20 mouse cellular contexts compared by ENCODE assay signal in genomic region chr19:3839686-3840085, GRCm38 (mm10). TPM values are rescaled to one million over a fixed set of nuclear protein-coding genes. Genes with fewer than 3 reads are reported as not detected.
DNase-seq lines count a peak whose midpoint lies in the region; ATAC-seq and TF ChIP-seq lines count a peak whose summit lies in the region.
"Had no signal": no experiment of that assay in that cellular context is flagged by ENCODE, and none has a peak within 500 bp of the region (broad histone marks: within the 10 kb centered on the region; RNA-seq: fewer than 3 reads in every experiment).

No protein-coding gene starts in this region.

- H3K9ac ChIP-seq in liver, adult 2 months (ENCODE audit: low read depth, low read length), result no peak overlapping the region
- H3K9ac ChIP-seq in liver, embryonic 11.5 days (ENCODE audit: low read depth, low read length), result no peak overlapping the region
- H3K9ac ChIP-seq in ES-Bruce4 (ENCODE audit: low read depth, poor library complexity, severe bottlenecking), result no peak overlapping the region
- H3K9ac ChIP-seq in stomach, embryonic 14.5 days (replicated peaks; ENCODE audit: low read depth, low read length), result no peak overlapping the region
- H3K9ac ChIP-seq: forebrain, embryonic 12.5 days; limb, embryonic 13.5 days; midbrain, embryonic 13.5 days; neural tube, embryonic 15.5 days had no signal

- H3K4me3 ChIP-seq in liver, adult 2 months (ENCODE audit: insufficient read depth, low read depth, low read length), result no peak overlapping the region
- H3K4me3 ChIP-seq in liver, embryonic 11.5 days (ENCODE audit: low read depth, low read length), result no peak overlapping the region
- H3K4me3 ChIP-seq in ES-Bruce4 (ENCODE audit: low read depth, low read length), result no peak overlapping the region
- H3K4me3 ChIP-seq in stomach, embryonic 14.5 days (ENCODE audit: low read depth, low read length), result no peak overlapping the region
- H3K4me3 ChIP-seq: forebrain, embryonic 12.5 days; limb, embryonic 13.5 days; midbrain, embryonic 13.5 days; neural tube, embryonic 15.5 days had no signal

- no peaks in the 10 kb centered on the region for H3K27me3 ChIP-seq in liver, adult 2 months (ENCODE audit: control insufficient read depth, insufficient read depth, low read length)
- H3K27me3 ChIP-seq in liver, embryonic 11.5 days (replicated peaks; ENCODE audit: control insufficient read depth, insufficient read depth, low read length), result no peaks in the 10 kb centered on the region
- no peaks in the 10 kb centered on the region for H3K27me3 ChIP-seq in ES-Bruce4 (ENCODE audit: control insufficient read depth, insufficient read depth, low read length, poor library complexity, severe bottlenecking)
- H3K27me3 ChIP-seq in stomach, embryonic 14.5 days (ENCODE audit: control insufficient read depth, insufficient read depth, low read length), result no peaks in the 10 kb centered on the region
- H3K27me3 ChIP-seq: forebrain, embryonic 12.5 days; limb, embryonic 13.5 days; midbrain, embryonic 13.5 days; neural tube, embryonic 15.5 days had no signal

- no peak overlapping the region for H3K4me2 ChIP-seq in liver, embryonic 11.5 days
- H3K4me2 ChIP-seq in stomach, embryonic 14.5 days (replicated peaks; ENCODE audit: low read depth, low read length), result no peak overlapping the region
- H3K4me2 ChIP-seq: forebrain, embryonic 12.5 days; heart, embryonic 11.5 days; limb, embryonic 13.5 days; midbrain, embryonic 13.5 days; neural tube, embryonic 15.5 days had no signal

- H3K9me3 ChIP-seq in liver, embryonic 11.5 days (ENCODE audit: control insufficient read depth, low read length), result no peaks in the 10 kb centered on the region
- H3K9me3 ChIP-seq in ES-Bruce4 (replicated peaks; ENCODE audit: control insufficient read depth, insufficient read depth, low read length, poor library complexity, severe bottlenecking), result no peaks in the 10 kb centered on the region
- H3K9me3 ChIP-seq in stomach, embryonic 14.5 days (ENCODE audit: control insufficient read depth, low read depth, low read length), result no peaks in the 10 kb centered on the region
- H3K9me3 ChIP-seq: forebrain, embryonic 12.5 days; limb, embryonic 13.5 days; midbrain, embryonic 13.5 days; neural tube, embryonic 15.5 days had no signal

- WGBS in liver, adult 2 months, result 14% methylated on average over 2 of the region's 2 CpGs
- WGBS in liver, embryonic 11.5 days, result 64% methylated on average over 2 of the region's 2 CpGs
- 25% methylated on average over 2 of the region's 2 CpGs for WGBS in stomach, embryonic 14.5 days

- TF ChIP-seq CTCF in liver, adult 2 months (IDR thresholded peaks at IDR 0.05; ENCODE audit: low read depth, low read length), result no peak
- TF ChIP-seq CTCF in ES-Bruce4 (IDR thresholded peaks at IDR 0.05; ENCODE audit: low read depth, low read length), result no peak

- peaks cover 9% of the 10 kb centered on the region for H3K4me1 ChIP-seq in liver, adult 2 months (ENCODE audit: control insufficient read depth, insufficient read depth, low read length)
- no peaks in the 10 kb centered on the region; the same call in 1 of the 2 replicates for H3K4me1 ChIP-seq in liver, embryonic 11.5 days (replicated peaks; ENCODE audit: control insufficient read depth, insufficient read depth, low read length)
- H3K4me1 ChIP-seq in ES-Bruce4 (ENCODE audit: control insufficient read depth, insufficient read depth, low read length), result peaks cover 15% of the 10 kb centered on the region
- peaks cover 4% of the 10 kb centered on the region; the same call in 1 of the 2 replicates for H3K4me1 ChIP-seq in stomach, embryonic 14.5 days (ENCODE audit: control insufficient read depth, insufficient read depth, low read length)
- H3K4me1 ChIP-seq: forebrain, embryonic 12.5 days; midbrain, embryonic 13.5 days; neural tube, embryonic 15.5 days had no signal

- H3K27ac ChIP-seq in liver, adult 2 months (replicated peaks; ENCODE audit: insufficient read depth, low read depth, low read length), result no peak overlapping the region
- no peak overlapping the region for H3K27ac ChIP-seq in liver, embryonic 11.5 days (ENCODE audit: low read depth, low read length)
- peak overlapping the region; percentile 96; the same call in 1 of the 2 replicates for H3K27ac ChIP-seq in ES-Bruce4 (ENCODE audit: insufficient read depth, low read length)
- peak overlapping the region; percentile 67 for H3K27ac ChIP-seq in stomach, embryonic 14.5 days (ENCODE audit: low read length)
- H3K27ac ChIP-seq: forebrain, embryonic 12.5 days; limb, embryonic 13.5 days; midbrain, embryonic 13.5 days; neural tube, embryonic 15.5 days had no signal

- peak; percentile 77 for DNase-seq in liver, adult 2 months (ENCODE audit: extremely low read depth, low read depth, low spot score)
- DNase-seq in liver, embryonic 11.5 days (ENCODE audit: low spot score), result no peak
- DNase-seq in 3T3-L1 (ENCODE audit: low read depth, low spot score), result peak; percentile 90
- DNase-seq in testis, postnatal 10 days (ENCODE audit: low spot score), result no peak
- DNase-seq in cerebellum, adult 9-10 months, result no peak
- DNase-seq: cerebellum, adult 9-11 months; embryo, embryonic 11 days; heart, postnatal 10 days; kidney, adult 8-10 months; kidney, postnatal 25 days; layer of hippocampus, adult 9-11 months; spleen, adult 18-20 months had no signal

- no peak for TF ChIP-seq EP300 in ES-Bruce4 (IDR thresholded peaks at IDR 0.05; ENCODE audit: insufficient read depth, low read depth, low read length)

- no peak for TF ChIP-seq POLR2A in liver, adult 2 months (IDR thresholded peaks at IDR 0.05; ENCODE audit: extremely low read depth, insufficient read depth, low read length)
- no peak for TF ChIP-seq POLR2A in ES-Bruce4 (IDR thresholded peaks at IDR 0.05; ENCODE audit: insufficient read depth, low read length)

- no peaks in the 10 kb centered on the region for H3K36me3 ChIP-seq in liver, adult 2 months (ENCODE audit: control insufficient read depth, insufficient read depth, low read length)
- H3K36me3 ChIP-seq in liver, embryonic 11.5 days (ENCODE audit: control insufficient read depth, insufficient read depth, low read length), result no peaks in the 10 kb centered on the region
- H3K36me3 ChIP-seq in ES-Bruce4 (ENCODE audit: control insufficient read depth, insufficient read depth, low read length, poor library complexity, severe bottlenecking), result no peaks in the 10 kb centered on the region
- no peaks in the 10 kb centered on the region for H3K36me3 ChIP-seq in stomach, embryonic 14.5 days (ENCODE audit: control insufficient read depth, insufficient read depth, low read length)
- H3K36me3 ChIP-seq: forebrain, embryonic 12.5 days; limb, embryonic 13.5 days; midbrain, embryonic 13.5 days; neural tube, embryonic 15.5 days had no signal

- no peak for ATAC-seq in liver, embryonic 11.5 days (replicated peaks; ENCODE audit: low FRiP score)
- ATAC-seq in stomach, embryonic 14.5 days (ENCODE audit: insufficient number of reproducible peaks, insufficient read depth, low FRiP score, low read depth), result no peak
- ATAC-seq: CD4-positive, CD25-positive, alpha-beta regulatory T cell, adult 4 months; midbrain, embryonic 13.5 days had no signal

- H3K79me2 ChIP-seq in liver, adult 2 months (ENCODE audit: control insufficient read depth, insufficient read depth, low read length), result no peaks in the 10 kb centered on the region; the same call in 1 of the 2 replicates

RNA-seq across cellular contexts. Expression of gene Chka, which starts 11.9 kb away (rescaled TPM):
- 11.9 and 26.0 TPM in 2 replicates for total RNA-seq in liver, adult 2 months (2014; rRNA removed)
- 56.7 and 62.0 TPM in 2 replicates for polyA plus RNA-seq in liver, adult 2 months (2012; rRNA removed)
- polyA plus RNA-seq in liver, embryonic 11.5 days (2014; fragmentation: Nextera tagmentation; extraction: Ambion mirVana), result 35.4 and 37.5 TPM in 2 replicates
- polyA plus RNA-seq in ES-Bruce4 (2011; ENCODE audit: insufficient read depth, insufficient read length, low read depth, missing spikeins), result 142 and 148 TPM in 2 replicates
- 59.8 and 60.8 TPM in 2 replicates for polyA plus RNA-seq in stomach, embryonic 14.5 days (2014; fragmentation: Nextera tagmentation; extraction: Ambion mirVana)

Comparison
In these comparisons a context has a peak if more than half of its experiments do, and no peak if none do; other contexts are left out.
1. DNase-seq: peak in liver, adult 2 months (single experiment) and 3T3-L1 (single experiment); none in liver, embryonic 11.5 days (single experiment), testis, postnatal 10 days (single experiment) and cerebellum, adult 9-10 months (single experiment).
2. H3K27ac ChIP-seq: peak in ES-Bruce4 (single experiment) and stomach, embryonic 14.5 days (single experiment); none in liver, adult 2 months (single experiment) and liver, embryonic 11.5 days (single experiment).